Mouse (Mus musculus) C2C12 (cell line): ENCODE data around the gene Hsd11b2.

Experiments used
- CEBPB ChIP-seq: IDR thresholded peaks from one replicate; pipeline ENCODE4 v1.6.1; 2011; ENCODE audit warnings: low read depth, mild to moderate bottlenecking, control low read depth, moderate library complexity
- CTCF ChIP-seq: IDR thresholded peaks from one replicate; pipeline ENCODE4 v1.5.1; 2011; ENCODE audit not compliant: control insufficient read depth, insufficient read depth, insufficient read length
- MAX ChIP-seq: IDR thresholded peaks from one replicate; pipeline ENCODE4 v1.6.1; 2011; ENCODE audit warnings: mild to moderate bottlenecking, control low read depth
- MYOD1 ChIP-seq: IDR thresholded peaks from one replicate; pipeline ENCODE4 v1.6.1; 2011; ENCODE audit warnings: low read depth; ENCODE audit not compliant: control insufficient read depth, insufficient read length

DNA sequence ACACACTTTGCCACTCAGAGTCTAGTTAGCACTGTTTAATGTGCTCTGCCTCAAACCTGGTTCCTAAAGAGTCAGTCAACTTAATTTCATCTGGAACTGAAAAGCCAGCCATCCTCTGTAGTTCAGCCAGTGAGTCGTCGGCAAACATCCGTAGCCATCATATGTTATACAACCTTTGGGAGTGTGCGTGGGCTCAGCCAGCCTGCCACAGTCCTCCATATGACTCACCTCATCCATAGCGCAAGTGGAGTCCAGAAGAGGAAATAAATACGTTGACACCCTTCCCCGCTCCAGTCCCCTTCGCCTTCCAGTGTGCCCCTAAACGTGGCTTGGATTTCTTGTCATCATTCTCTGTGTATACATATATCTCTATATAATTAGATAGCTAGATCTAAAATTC lies 53.3 kb downstream of the Hsd11b2 start:
- no peak for TF ChIP-seq CTCF
- TF ChIP-seq CEBPB: no peak
- no peak for TF ChIP-seq MYOD1
- no peak for TF ChIP-seq MAX
